Mouse (Mus musculus) C2C12 (cell line): Measurements from ENCODE around the gene Atg4a.

Experiments used
- CTCF ChIP-seq: IDR thresholded peaks from one replicate; pipeline ENCODE4 v1.5.1; 2011; ENCODE audit not compliant: control insufficient read depth, insufficient read depth, insufficient read length
- MYOD1 ChIP-seq: IDR thresholded peaks from one replicate; pipeline ENCODE4 v1.6.1; 2011; ENCODE audit warnings: low read depth; ENCODE audit not compliant: control insufficient read depth, insufficient read length

DNA sequence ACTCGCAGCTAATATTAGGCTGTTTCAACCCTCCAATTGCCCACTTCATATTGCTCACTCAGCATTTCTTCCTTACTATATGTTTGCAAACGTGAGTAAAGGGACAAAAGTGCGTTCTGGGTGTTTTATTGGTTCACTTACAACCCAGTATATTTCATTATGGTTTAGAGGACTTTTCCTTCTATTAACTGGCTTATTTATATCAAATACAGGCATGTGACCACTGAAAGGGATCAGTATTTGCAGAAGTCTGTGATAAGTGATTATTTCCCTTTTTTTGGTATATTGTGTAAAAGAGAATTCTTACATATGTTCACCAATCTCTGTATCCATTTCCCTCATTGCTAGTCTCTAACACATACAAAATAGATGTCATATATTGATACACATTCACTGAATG lies 203.7 kb downstream of the Atg4a start:
- TF ChIP-seq CTCF, result no peak
- TF ChIP-seq MYOD1, result no peak
